Mouse (Mus musculus) erythroblast, embryonic 14.5 days (primary cell): ENCODE results near the gene Hoxa10. TPM values are rescaled to one million over a fixed set of nuclear protein-coding genes. Genes with fewer than 3 reads are reported as not detected.

Source experiments
- H3K27me3 ChIP-seq: 2 replicates; pipeline ENCODE4 v1.6.1; 2012; ENCODE audit warnings: inconsistent platforms; ENCODE audit not compliant: control insufficient read depth
- H3K36me3 ChIP-seq: 2 replicates; pipeline ENCODE4 v1.6.1; 2012; ENCODE audit warnings: mild to moderate bottlenecking, inconsistent platforms; ENCODE audit not compliant: control insufficient read depth
- H3K4me1 ChIP-seq: 2 replicates; pipeline ENCODE4 v1.6.1; 2012; ENCODE audit warnings: inconsistent platforms; ENCODE audit not compliant: control insufficient read depth
- H3K4me3 ChIP-seq: replicated peaks from 2 replicates; pipeline ENCODE3; 2012; ENCODE audit warnings: moderate library complexity, mild to moderate bottlenecking, inconsistent platforms
- H3K9me3 ChIP-seq: 2 replicates; pipeline ENCODE4 v1.6.1; 2012; ENCODE audit warnings: low read length, inconsistent platforms, mixed read lengths; ENCODE audit not compliant: control insufficient read depth
- GATA1 ChIP-seq: IDR thresholded peaks from 2 replicates; pipeline ENCODE4 v1.6.1; 2012; ENCODE audit warnings: low read length, inconsistent platforms, mixed read lengths
- TAL1 ChIP-seq: IDR thresholded peaks from 3 replicates; pipeline ENCODE4 v1.6.1; 2012; ENCODE audit warnings: low read length, inconsistent platforms, mixed read lengths
- polyA plus RNA-seq: library from polyadenylated mRNA; stranded (reverse); fragments of >175 nt; gene quantifications from 2 replicates; pipeline ENCODE4 v1.2.3, GENCODE M21; 2012

Gene Hoxa10
- polyA plus RNA-seq, 1 experiment, result not detected

- no peaks in the 10 kb centered on the region for H3K36me3 ChIP-seq
- peaks cover 9% of the 10 kb centered on the region for H3K9me3 ChIP-seq
- peaks cover 3% of the 10 kb centered on the region for H3K4me1 ChIP-seq
- TF ChIP-seq TAL1 (no peak), GATA1 (no peak)
- H3K27me3 ChIP-seq, result peaks cover 100% of the 10 kb centered on the region
- H3K4me3 ChIP-seq, result no peak overlapping the region
Observed at GRCm38 (mm10) chr6:52221993-52222685, 18.5 kb downstream of the Hoxa10 start.

GRCm38 (mm10) chr6:52221337-52221992 is 19.2 kb downstream of the Hoxa10 start, which contains the start of gene Hoxa7:
TSS of gene Hoxa7 (minus strand) at chr6:52221854.
- H3K36me3 ChIP-seq, result no peaks in the 10 kb centered on the region
- peaks cover 100% of the 10 kb centered on the region for H3K27me3 ChIP-seq
- peaks cover 3% of the 10 kb centered on the region for H3K4me1 ChIP-seq
- H3K4me3 ChIP-seq, result peak within 1 kb of the TSS; percentile 44
- H3K9me3 ChIP-seq, result peaks cover 9% of the 10 kb centered on the region
- TF ChIP-seq TAL1, result no peak
- no peak for TF ChIP-seq GATA1

- TF ChIP-seq GATA1 (no peak), TAL1 (no peak)
- H3K4me3 ChIP-seq, result no peak overlapping the region
- no peaks in the 10 kb centered on the region for H3K36me3 ChIP-seq
- H3K27me3 ChIP-seq, result peaks cover 100% of the 10 kb centered on the region
- H3K9me3 ChIP-seq, result peaks cover 9% of the 10 kb centered on the region
- H3K4me1 ChIP-seq, result peaks cover 3% of the 10 kb centered on the region
Observed at GRCm38 (mm10) chr6:52220865-52221310, 19.8 kb downstream of the Hoxa10 start.

GRCm38 (mm10) chr6:52220003-52220864 is 20.4 kb downstream of the Hoxa10 start:
- Histone ChIP-seq H3K36me3 (no peaks in the 10 kb centered on the region), H3K27me3 (peaks cover 100% of the 10 kb centered on the region), H3K9me3 (peaks cover 3% of the 10 kb centered on the region; the same call in 1 of the 2 replicates), H3K4me3 (no peak overlapping the region), H3K4me1 (peaks cover 3% of the 10 kb centered on the region)
- no peak for TF ChIP-seq GATA1
- TF ChIP-seq TAL1, result no peak

- Histone ChIP-seq H3K4me3 (no peak overlapping the region), H3K36me3 (no peaks in the 10 kb centered on the region), H3K4me1 (peaks cover 3% of the 10 kb centered on the region), H3K27me3 (peaks cover 100% of the 10 kb centered on the region), H3K9me3 (peaks cover 3% of the 10 kb centered on the region; the same call in 1 of the 2 replicates)
- TF ChIP-seq TAL1, result no peak
- no peak for TF ChIP-seq GATA1
Observed at GRCm38 (mm10) chr6:52219234-52219942, 21.3 kb downstream of the Hoxa10 start.

GRCm38 (mm10) chr6:52218643-52219215 is 21.9 kb downstream of the Hoxa10 start:
- H3K27me3 ChIP-seq, result peaks cover 100% of the 10 kb centered on the region
- H3K36me3 ChIP-seq, result no peaks in the 10 kb centered on the region
- TF ChIP-seq TAL1 (no peak), GATA1 (no peak)
- peaks cover 3% of the 10 kb centered on the region for H3K4me1 ChIP-seq
- H3K4me3 ChIP-seq, result no peak overlapping the region
- H3K9me3 ChIP-seq, result peaks cover 3% of the 10 kb centered on the region; the same call in 1 of the 2 replicates

- Histone ChIP-seq H3K4me3 (no peak overlapping the region), H3K9me3 (peaks cover 3% of the 10 kb centered on the region; the same call in 1 of the 2 replicates), H3K4me1 (peaks cover 3% of the 10 kb centered on the region), H3K27me3 (peaks cover 100% of the 10 kb centered on the region), H3K36me3 (no peaks in the 10 kb centered on the region)
- TF ChIP-seq TAL1, result no peak
- no peak for TF ChIP-seq GATA1
Observed at GRCm38 (mm10) chr6:52217895-52218642, 22.6 kb downstream of the Hoxa10 start.
